Mouse (Mus musculus): ENCODE data around the gene Kel.

DNA sequence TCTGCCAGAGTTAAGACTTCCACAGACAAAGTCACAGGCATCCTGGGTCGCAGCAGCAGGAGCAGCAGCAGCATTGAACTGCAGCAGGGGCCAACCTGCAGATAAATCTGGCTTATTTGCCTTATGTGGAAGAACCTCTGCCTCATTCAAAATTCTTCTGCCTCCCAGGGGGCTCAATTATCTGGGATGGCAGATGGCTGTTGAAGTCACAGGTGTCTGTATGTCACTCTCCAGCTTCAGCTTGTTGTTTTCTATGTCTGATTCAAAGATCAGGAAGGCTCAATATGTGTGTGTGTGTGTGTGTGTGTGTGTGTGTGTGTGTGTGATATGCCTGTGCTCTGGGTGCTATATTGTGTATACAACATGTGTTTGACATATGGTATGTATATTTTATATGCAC is 66.7 kb downstream of the Kel start:
- TF ChIP-seq CTCF (IDR thresholded peaks at IDR 0.05; ENCODE audit: low read depth, low read length) (no peak), POLR2A (IDR thresholded peaks at IDR 0.05; ENCODE audit: borderline replicate concordance, low read depth, low read length) (no peak)
